Mouse (Mus musculus): ENCODE results near the gene Ezh1.

The Ezh1 gene

DNA sequence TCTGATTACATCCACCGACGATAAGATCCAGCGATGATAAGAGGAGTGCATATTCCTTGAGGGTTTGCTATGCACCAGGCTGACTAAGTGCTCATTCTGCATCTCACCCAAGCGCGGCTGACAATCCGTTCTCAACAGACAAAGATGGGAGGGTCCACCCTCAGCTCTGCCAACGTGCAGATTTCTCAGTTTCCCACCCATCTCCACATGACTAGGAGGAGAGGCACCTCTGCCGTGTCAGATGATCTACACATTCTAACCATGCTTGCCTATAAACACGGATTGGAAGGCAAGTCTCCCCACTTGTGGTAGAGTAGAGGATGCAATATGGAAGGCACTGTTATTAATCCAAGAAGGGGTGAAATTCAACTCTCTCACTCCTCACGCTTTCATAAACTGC lies 77.5 kb downstream of the Ezh1 start:
- no peak for DNase-seq (ENCODE audit: low read depth, low spot score)

- DNase-seq (ENCODE audit: low read depth, low spot score) = no peak
Measured at GRCm38 (mm10) chr11:101146377-101146776, 79.9 kb downstream of the Ezh1 start.

DNA sequence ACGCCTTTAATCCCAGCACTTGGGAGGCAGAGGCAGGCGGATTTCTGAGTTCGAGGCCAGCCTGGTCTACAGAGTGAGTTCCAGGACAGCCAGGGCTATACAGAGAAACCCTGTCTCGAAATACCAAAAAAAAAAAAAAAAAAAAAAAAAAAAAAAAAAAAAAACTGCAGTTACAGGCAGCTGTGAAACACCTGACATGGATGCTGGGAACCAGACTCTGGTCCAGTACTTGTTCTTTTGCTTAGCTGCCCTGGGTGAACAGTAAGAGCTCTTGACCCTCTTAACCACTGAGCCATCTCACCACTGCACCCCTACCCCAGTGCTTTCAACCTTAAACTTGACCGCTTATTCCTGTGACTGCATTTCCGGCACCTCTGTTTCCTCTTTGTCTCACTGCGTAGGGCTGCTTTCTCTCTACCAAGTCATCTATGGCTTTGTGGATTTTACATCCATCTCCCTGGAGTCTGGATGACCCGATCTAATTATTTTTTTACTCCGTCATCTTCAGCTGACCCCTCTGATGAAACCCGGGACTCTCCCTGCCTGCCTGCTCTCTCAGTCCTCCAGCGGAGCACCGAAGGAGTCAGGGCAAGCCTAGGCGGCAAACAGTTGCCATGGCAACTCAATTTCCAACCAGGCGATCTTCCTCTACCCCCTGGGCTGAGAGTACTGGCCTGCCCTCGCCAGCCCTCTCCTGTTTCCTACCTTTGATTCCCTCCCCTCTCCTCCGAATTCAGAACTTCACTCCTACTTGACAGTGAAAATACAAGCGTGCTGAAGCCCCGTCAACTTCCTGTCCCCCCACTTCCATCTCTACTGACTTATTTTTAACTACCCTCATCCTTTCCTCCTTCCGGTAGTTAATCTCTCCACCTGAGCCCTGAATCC lies 82.7 kb downstream of the Ezh1 start:
- DNase-seq (ENCODE audit: low read depth, low spot score) = peak; percentile 80

- DNase-seq (ENCODE audit: low read depth, low spot score) = no peak
Measured at GRCm38 (mm10) chr11:101142215-101142967, 83.9 kb downstream of the Ezh1 start.
